In the genomic region with DNA sequence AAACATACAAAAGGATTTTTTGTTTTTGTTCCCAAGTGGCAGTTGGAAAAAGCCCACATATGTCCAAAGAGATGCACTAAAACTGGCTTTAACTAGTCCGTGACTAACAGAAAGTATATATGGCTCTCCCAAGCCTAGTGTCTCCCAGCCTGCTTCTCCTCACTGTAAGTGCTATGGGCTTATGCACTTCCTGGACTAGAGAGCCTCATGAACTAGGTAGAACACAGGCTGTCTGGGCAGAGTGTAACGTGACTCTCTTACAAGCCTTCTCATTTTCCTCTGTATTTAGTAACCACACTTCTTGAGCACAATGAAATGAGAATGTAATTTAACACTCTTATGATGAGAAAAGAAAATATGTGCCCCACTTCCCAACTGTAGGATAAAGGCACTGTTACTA, we compare ENCODE assay signal across 23 mouse cellular contexts.
"Had no signal": no experiment of that assay in that cellular context is flagged by ENCODE, and none has a peak within 500 bp of the region (broad histone marks: within the 10 kb centered on the region; RNA-seq: fewer than 3 reads in every experiment).

No protein-coding gene starts in this region.

- H3K4me3 ChIP-seq: kidney, embryonic 15.5 days; limb, embryonic 10.5 days; limb, embryonic 13.5 days; liver, embryonic 12.5 days; liver, embryonic 15.5 days; lung, embryonic 15.5 days; neural tube, embryonic 12.5 days; neural tube, embryonic 15.5 days; stomach, embryonic 15.5 days had no signal

- DNase-seq: kidney, adult 8-10 months; kidney, postnatal 10 days; kidney, postnatal 4 days; layer of hippocampus, adult 9-11 months; liver; lung, adult 18-20 months; lung, postnatal 14 days; lung, postnatal 4 days; midbrain, embryonic 14.5 days; right cerebral cortex, adult 18-20 months; right cerebral cortex, postnatal 14 days; spleen, adult 18-20 months; thymus, postnatal 25 days had no signal

- H3K27me3 ChIP-seq: kidney, embryonic 15.5 days; limb, embryonic 13.5 days; liver, embryonic 12.5 days; liver, embryonic 15.5 days; lung, embryonic 15.5 days; neural tube, embryonic 12.5 days; neural tube, embryonic 15.5 days; stomach, embryonic 15.5 days had no signal

- H3K4me2 ChIP-seq: kidney, embryonic 15.5 days; limb, embryonic 13.5 days; liver, embryonic 12.5 days; liver, embryonic 15.5 days; lung, embryonic 15.5 days; midbrain, embryonic 11.5 days; neural tube, embryonic 12.5 days; neural tube, embryonic 15.5 days; stomach, embryonic 15.5 days had no signal

- H3K36me3 ChIP-seq: kidney, embryonic 15.5 days; liver, embryonic 12.5 days; liver, embryonic 15.5 days; lung, embryonic 15.5 days; stomach, embryonic 15.5 days had no signal
